Mouse (Mus musculus): Measurements from ENCODE around the gene Mrpl42. TPM values are rescaled to one million over a fixed set of nuclear protein-coding genes. Genes with fewer than 3 reads are reported as not detected.

Mrpl42 gene
- total and polyA plus RNA-seq, 2 experiments from 2014 or later = 125 to 250 TPM

- 40% methylated on average over 2 of the region's 2 CpGs for WGBS
- Histone ChIP-seq H3K4me3 (ENCODE audit: low read depth, low read length) (no peak overlapping the region), H3K27me3 (ENCODE audit: insufficient read depth, low read length) (no peaks in the 10 kb centered on the region), H3K36me3 (ENCODE audit: insufficient read depth, low read length) (peaks cover 5% of the 10 kb centered on the region; the same call in 1 of the 2 replicates), H3K4me2 (ENCODE audit: low read depth, low read length, poor library complexity, severe bottlenecking) (no peak overlapping the region), H3K27ac (ENCODE audit: low read depth, low read length) (no peak overlapping the region), H3K9me3 (ENCODE audit: low read length) (no peaks in the 10 kb centered on the region), H3K9ac (replicated peaks; ENCODE audit: low read length, poor library complexity, severe bottlenecking) (no peak overlapping the region), H3K4me1 (ENCODE audit: insufficient read depth, low read length) (no peaks in the 10 kb centered on the region)
- ATAC-seq (ENCODE audit: low FRiP score) (no peak), DNase-seq (ENCODE audit: low spot score) (no peak)
- TF ChIP-seq CTCF (IDR thresholded peaks at IDR 0.05) = no peak
Observed at GRCm38 (mm10) chr10:95544651-95545050, 42.9 kb upstream of the Mrpl42 start.

GRCm38 (mm10) chr10:95544004-95544403 lies 42.3 kb upstream of the Mrpl42 start:
- no peak for ATAC-seq (ENCODE audit: low FRiP score)
- Histone ChIP-seq H3K36me3 (ENCODE audit: insufficient read depth, low read length) (0 out of 2 replicates have a peak, but pooled peaks cover 3% of the 10 kb centered on the region), H3K4me2 (ENCODE audit: low read depth, low read length, poor library complexity, severe bottlenecking) (no peak overlapping the region), H3K27me3 (ENCODE audit: insufficient read depth, low read length) (no peaks in the 10 kb centered on the region), H3K9ac (replicated peaks; ENCODE audit: low read length, poor library complexity, severe bottlenecking) (no peak overlapping the region), H3K27ac (ENCODE audit: low read depth, low read length) (no peak overlapping the region), H3K9me3 (ENCODE audit: low read length) (no peaks in the 10 kb centered on the region), H3K4me3 (ENCODE audit: low read depth, low read length) (no peak overlapping the region), H3K4me1 (ENCODE audit: insufficient read depth, low read length) (no peaks in the 10 kb centered on the region)
- no peak for DNase-seq (ENCODE audit: low spot score)
- no peak for TF ChIP-seq CTCF (IDR thresholded peaks at IDR 0.05)

GRCm38 (mm10) chr10:95543377-95543776 lies 41.6 kb upstream of the Mrpl42 start:
- H3K9ac ChIP-seq (replicated peaks; ENCODE audit: low read length, poor library complexity, severe bottlenecking) = no peak overlapping the region
- no peak overlapping the region for H3K27ac ChIP-seq (ENCODE audit: low read depth, low read length)
- no peaks in the 10 kb centered on the region for H3K4me1 ChIP-seq (ENCODE audit: insufficient read depth, low read length)
- no peaks in the 10 kb centered on the region for H3K9me3 ChIP-seq (ENCODE audit: low read length)
- H3K27me3 ChIP-seq (ENCODE audit: insufficient read depth, low read length) = no peaks in the 10 kb centered on the region
- H3K4me2 ChIP-seq (ENCODE audit: low read depth, low read length, poor library complexity, severe bottlenecking) = no peak overlapping the region
- no peak overlapping the region for H3K4me3 ChIP-seq (ENCODE audit: low read depth, low read length)
- H3K36me3 ChIP-seq (ENCODE audit: insufficient read depth, low read length) = 0 out of 2 replicates have a peak, but pooled peaks cover 3% of the 10 kb centered on the region
- ATAC-seq (ENCODE audit: low FRiP score) (no peak), DNase-seq (ENCODE audit: low spot score) (no peak)
- 92% methylated on average over 2 of the region's 2 CpGs for WGBS
- TF ChIP-seq CTCF (IDR thresholded peaks at IDR 0.05) = no peak

DNA sequence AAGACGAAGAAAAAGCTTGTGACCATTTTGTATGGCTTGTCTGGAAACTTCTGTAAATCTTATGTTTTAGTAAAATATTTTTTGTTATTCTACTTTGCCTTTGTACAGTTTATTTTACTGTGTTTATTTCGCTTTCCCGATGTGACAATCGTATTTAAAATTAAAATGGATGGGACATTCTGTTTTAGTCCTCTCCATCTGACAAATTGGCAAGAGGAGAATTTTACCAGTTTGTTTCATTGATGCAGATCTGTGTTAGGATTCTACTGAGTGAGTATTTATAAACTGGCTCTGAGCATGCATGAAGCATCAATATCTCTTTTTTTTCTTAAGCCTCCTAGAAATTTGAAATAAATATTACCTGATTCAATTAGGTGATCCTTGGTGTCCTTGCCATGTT lies 41.2 kb upstream of the Mrpl42 start:
- DNase-seq (ENCODE audit: low spot score) = no peak
- H3K27me3 ChIP-seq (ENCODE audit: insufficient read depth, low read length) = no peaks in the 10 kb centered on the region
- no peak overlapping the region for H3K4me3 ChIP-seq (ENCODE audit: low read depth, low read length)
- WGBS = 92% methylated on average over 4 of the region's 4 CpGs
- 0 out of 2 replicates have a peak, but pooled peaks cover 3% of the 10 kb centered on the region for H3K36me3 ChIP-seq (ENCODE audit: insufficient read depth, low read length)
- ATAC-seq (ENCODE audit: low FRiP score) = no peak
- no peak overlapping the region for H3K9ac ChIP-seq (replicated peaks; ENCODE audit: low read length, poor library complexity, severe bottlenecking)
- no peaks in the 10 kb centered on the region for H3K9me3 ChIP-seq (ENCODE audit: low read length)
- no peak overlapping the region for H3K4me2 ChIP-seq (ENCODE audit: low read depth, low read length, poor library complexity, severe bottlenecking)
- TF ChIP-seq CTCF (IDR thresholded peaks at IDR 0.05) = no peak
- no peaks in the 10 kb centered on the region for H3K4me1 ChIP-seq (ENCODE audit: insufficient read depth, low read length)
- no peak overlapping the region for H3K27ac ChIP-seq (ENCODE audit: low read depth, low read length)

DNA sequence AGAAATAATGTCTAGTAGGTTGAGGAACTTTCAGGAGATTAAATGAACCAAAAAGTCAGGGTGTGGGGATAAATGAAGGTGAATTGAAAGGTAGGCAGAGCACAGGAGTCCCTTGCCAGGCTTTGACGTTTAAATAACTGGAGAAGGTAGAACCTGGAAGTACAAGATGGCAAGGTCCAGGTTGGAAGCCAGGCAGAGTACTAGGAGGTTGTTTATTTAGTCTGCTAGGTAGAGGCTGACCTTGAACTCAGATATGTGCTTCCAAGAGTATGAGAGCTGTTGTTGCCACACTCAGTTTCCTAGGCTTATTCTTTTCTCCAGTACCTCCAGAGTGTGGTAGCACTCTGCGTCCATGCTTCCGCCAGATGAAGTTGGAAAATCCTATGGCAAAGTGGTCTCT lies 38.1 kb upstream of the Mrpl42 start:
- H3K9ac ChIP-seq (replicated peaks; ENCODE audit: low read length, poor library complexity, severe bottlenecking) = no peak overlapping the region
- ATAC-seq (ENCODE audit: low FRiP score) (no peak), DNase-seq (ENCODE audit: low spot score) (no peak)
- H3K9me3 ChIP-seq (ENCODE audit: low read length) = no peaks in the 10 kb centered on the region
- TF ChIP-seq CTCF (IDR thresholded peaks at IDR 0.05) = no peak
- H3K27ac ChIP-seq (ENCODE audit: low read depth, low read length) = no peak overlapping the region
- no peak overlapping the region for H3K4me3 ChIP-seq (ENCODE audit: low read depth, low read length)
- no peak overlapping the region for H3K4me2 ChIP-seq (ENCODE audit: low read depth, low read length, poor library complexity, severe bottlenecking)
- 92% methylated on average over 3 of the region's 3 CpGs for WGBS
- H3K36me3 ChIP-seq (ENCODE audit: insufficient read depth, low read length) = 0 out of 2 replicates have a peak, but pooled peaks cover 3% of the 10 kb centered on the region
- H3K4me1 ChIP-seq (ENCODE audit: insufficient read depth, low read length) = no peaks in the 10 kb centered on the region
- no peaks in the 10 kb centered on the region for H3K27me3 ChIP-seq (ENCODE audit: insufficient read depth, low read length)

- no peaks in the 10 kb centered on the region for H3K9me3 ChIP-seq (ENCODE audit: low read length)
- no peak for ATAC-seq (ENCODE audit: low FRiP score)
- H3K36me3 ChIP-seq (ENCODE audit: insufficient read depth, low read length) = 0 out of 2 replicates have a peak, but pooled peaks cover 3% of the 10 kb centered on the region
- no peak overlapping the region for H3K27ac ChIP-seq (ENCODE audit: low read depth, low read length)
- no peak overlapping the region for H3K4me3 ChIP-seq (ENCODE audit: low read depth, low read length)
- no peaks in the 10 kb centered on the region for H3K27me3 ChIP-seq (ENCODE audit: insufficient read depth, low read length)
- H3K4me1 ChIP-seq (ENCODE audit: insufficient read depth, low read length) = no peaks in the 10 kb centered on the region
- H3K4me2 ChIP-seq (ENCODE audit: low read depth, low read length, poor library complexity, severe bottlenecking) = no peak overlapping the region
- 86% methylated on average over 3 of the region's 3 CpGs for WGBS
- H3K9ac ChIP-seq (replicated peaks; ENCODE audit: low read length, poor library complexity, severe bottlenecking) = no peak overlapping the region
- TF ChIP-seq CTCF (IDR thresholded peaks at IDR 0.05) = no peak
- no peak for DNase-seq (ENCODE audit: low spot score)
Observed at GRCm38 (mm10) chr10:95539260-95539659, 37.5 kb upstream of the Mrpl42 start.

Data from midbrain, postnatal 0 days (tissue).